Mouse (Mus musculus): ENCODE results near the gene Slc7a5. TPM values are rescaled to one million over a fixed set of nuclear protein-coding genes. Genes with fewer than 3 reads are reported as not detected.

Slc7a5 gene
- polyA plus RNA-seq, 1 experiment = 80.8 TPM

DNA sequence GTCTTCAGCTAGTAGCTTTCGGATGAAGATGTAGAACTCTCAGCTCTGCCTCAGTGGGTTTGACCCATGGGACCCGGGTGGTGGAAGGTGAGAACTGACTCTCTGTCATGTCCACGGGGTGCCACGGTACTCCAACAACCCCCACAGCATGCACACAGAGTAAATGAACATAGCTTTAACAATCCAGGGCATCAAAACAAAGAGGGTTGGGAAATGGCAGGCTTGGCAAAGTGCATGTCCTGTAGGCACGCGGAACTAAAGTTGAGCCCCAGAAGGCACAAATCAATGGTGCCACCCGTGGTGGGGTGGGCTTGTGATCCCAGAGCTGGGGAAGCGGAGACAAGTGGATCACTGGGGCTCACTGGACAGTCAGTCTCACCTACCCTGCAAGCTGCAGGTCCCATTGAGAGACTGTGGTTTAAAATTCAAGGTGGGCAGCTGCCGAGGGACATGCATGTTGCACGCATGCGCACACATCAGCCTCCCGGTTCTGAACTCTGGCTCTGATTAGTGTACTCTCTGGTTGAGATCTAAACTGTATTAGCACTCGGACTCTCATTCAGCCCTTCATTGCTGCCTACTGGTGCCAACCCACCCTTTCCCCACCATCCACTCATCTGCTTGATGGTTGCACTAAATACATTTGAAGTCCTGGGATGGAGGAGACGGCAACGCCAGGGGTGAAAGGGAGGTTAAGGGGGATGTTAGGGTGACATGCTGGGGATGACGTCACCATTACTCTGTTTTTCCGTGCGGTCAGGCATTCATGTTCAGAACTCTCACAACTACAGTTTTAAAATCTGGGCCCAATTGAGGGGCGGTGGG lies 41.0 kb upstream of the Slc7a5 start:
- Histone ChIP-seq H3K9me3 (replicated peaks; ENCODE audit: control insufficient read depth, insufficient read depth, low read length, poor library complexity, severe bottlenecking) (no peaks in the 10 kb centered on the region), H3K4me1 (ENCODE audit: control insufficient read depth, insufficient read depth, low read length) (peaks cover 6% of the 10 kb centered on the region), H3K36me3 (ENCODE audit: control insufficient read depth, insufficient read depth, low read length, poor library complexity, severe bottlenecking) (peaks cover 3% of the 10 kb centered on the region; the same call in 1 of the 2 replicates), H3K27ac (ENCODE audit: insufficient read depth, low read length) (peak overlapping the region; percentile 35), H3K9ac (ENCODE audit: low read depth, poor library complexity, severe bottlenecking) (peak overlapping the region; percentile 58), H3K4me3 (ENCODE audit: low read depth, low read length) (peak overlapping the region; percentile 61), H3K27me3 (ENCODE audit: control insufficient read depth, insufficient read depth, low read length, poor library complexity, severe bottlenecking) (no peaks in the 10 kb centered on the region)
- TF ChIP-seq CTCF (IDR thresholded peaks at IDR 0.05; ENCODE audit: low read depth, low read length) = no peak
- TF ChIP-seq EP300 (IDR thresholded peaks at IDR 0.05; ENCODE audit: insufficient read depth, low read depth, low read length) = no peak
- no peak for TF ChIP-seq POLR2A (IDR thresholded peaks at IDR 0.05; ENCODE audit: insufficient read depth, low read length)

- H3K4me3 ChIP-seq (ENCODE audit: low read depth, low read length) = peak overlapping the region; percentile 61
- H3K27me3 ChIP-seq (ENCODE audit: control insufficient read depth, insufficient read depth, low read length, poor library complexity, severe bottlenecking) = no peaks in the 10 kb centered on the region
Measured at GRCm38 (mm10) chr8:121947753-121948141, 40.3 kb upstream of the Slc7a5 start.

GRCm38 (mm10) chr8:121947047-121947752 lies 39.7 kb upstream of the Slc7a5 start:
- Histone ChIP-seq H3K4me3 (ENCODE audit: low read depth, low read length) (peak overlapping the region; percentile 50), H3K4me1 (ENCODE audit: control insufficient read depth, insufficient read depth, low read length) (peaks cover 6% of the 10 kb centered on the region), H3K9me3 (replicated peaks; ENCODE audit: control insufficient read depth, insufficient read depth, low read length, poor library complexity, severe bottlenecking) (no peaks in the 10 kb centered on the region), H3K9ac (ENCODE audit: low read depth, poor library complexity, severe bottlenecking) (peak overlapping the region; percentile 58), H3K36me3 (ENCODE audit: control insufficient read depth, insufficient read depth, low read length, poor library complexity, severe bottlenecking) (no peaks in the 10 kb centered on the region), H3K27ac (ENCODE audit: insufficient read depth, low read length) (peak overlapping the region; percentile 45), H3K27me3 (ENCODE audit: control insufficient read depth, insufficient read depth, low read length, poor library complexity, severe bottlenecking) (no peaks in the 10 kb centered on the region)
- no peak for TF ChIP-seq POLR2A (IDR thresholded peaks at IDR 0.05; ENCODE audit: insufficient read depth, low read length)
- no peak for TF ChIP-seq EP300 (IDR thresholded peaks at IDR 0.05; ENCODE audit: insufficient read depth, low read depth, low read length)
- no peak for TF ChIP-seq CTCF (IDR thresholded peaks at IDR 0.05; ENCODE audit: low read depth, low read length)

More at GRCm38 (mm10) chr8:121947753-121948141, 40.3 kb upstream of the Slc7a5 start:
- H3K9me3 ChIP-seq (replicated peaks; ENCODE audit: control insufficient read depth, insufficient read depth, low read length, poor library complexity, severe bottlenecking) = no peaks in the 10 kb centered on the region
- TF ChIP-seq CTCF (IDR thresholded peaks at IDR 0.05; ENCODE audit: low read depth, low read length) (no peak), POLR2A (IDR thresholded peaks at IDR 0.05; ENCODE audit: insufficient read depth, low read length) (peak; percentile 75), EP300 (IDR thresholded peaks at IDR 0.05; ENCODE audit: insufficient read depth, low read depth, low read length) (0 out of 2 replicates have a peak, but pooled peaks have one; percentile 53)
- peak overlapping the region; percentile 45 for H3K27ac ChIP-seq (ENCODE audit: insufficient read depth, low read length)
- peak overlapping the region; percentile 58 for H3K9ac ChIP-seq (ENCODE audit: low read depth, poor library complexity, severe bottlenecking)
- H3K4me1 ChIP-seq (ENCODE audit: control insufficient read depth, insufficient read depth, low read length) = peaks cover 6% of the 10 kb centered on the region
- no peaks in the 10 kb centered on the region for H3K36me3 ChIP-seq (ENCODE audit: control insufficient read depth, insufficient read depth, low read length, poor library complexity, severe bottlenecking)

DNA sequence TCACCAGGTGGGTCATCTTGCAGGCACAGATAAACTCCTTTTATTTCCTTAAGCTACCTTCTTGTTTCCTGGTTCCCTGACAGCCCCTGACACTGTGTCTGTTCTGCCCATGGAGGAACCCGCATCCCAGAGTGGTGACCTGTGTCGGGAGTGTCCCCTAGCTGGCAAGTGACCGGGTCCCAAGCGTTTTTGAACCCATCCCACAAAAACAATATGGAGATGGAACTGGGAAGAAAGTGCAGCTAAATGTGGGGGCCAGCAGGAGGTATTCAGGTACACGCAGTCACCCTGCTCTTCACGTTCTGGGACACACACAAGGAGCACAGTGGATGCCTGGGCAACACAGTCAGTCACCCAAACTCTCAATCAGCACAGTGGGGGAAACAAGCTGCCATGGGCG lies 38.9 kb upstream of the Slc7a5 start:
- TF ChIP-seq POLR2A (IDR thresholded peaks at IDR 0.05; ENCODE audit: insufficient read depth, low read length) (no peak), CTCF (IDR thresholded peaks at IDR 0.05; ENCODE audit: low read depth, low read length) (no peak), EP300 (IDR thresholded peaks at IDR 0.05; ENCODE audit: insufficient read depth, low read depth, low read length) (no peak)
- Histone ChIP-seq H3K36me3 (ENCODE audit: control insufficient read depth, insufficient read depth, low read length, poor library complexity, severe bottlenecking) (no peaks in the 10 kb centered on the region), H3K4me1 (ENCODE audit: control insufficient read depth, insufficient read depth, low read length) (peaks cover 6% of the 10 kb centered on the region), H3K9ac (ENCODE audit: low read depth, poor library complexity, severe bottlenecking) (no peak overlapping the region), H3K27me3 (ENCODE audit: control insufficient read depth, insufficient read depth, low read length, poor library complexity, severe bottlenecking) (no peaks in the 10 kb centered on the region), H3K27ac (ENCODE audit: insufficient read depth, low read length) (no peak overlapping the region), H3K9me3 (replicated peaks; ENCODE audit: control insufficient read depth, insufficient read depth, low read length, poor library complexity, severe bottlenecking) (no peaks in the 10 kb centered on the region), H3K4me3 (ENCODE audit: low read depth, low read length) (no peak overlapping the region)

DNA sequence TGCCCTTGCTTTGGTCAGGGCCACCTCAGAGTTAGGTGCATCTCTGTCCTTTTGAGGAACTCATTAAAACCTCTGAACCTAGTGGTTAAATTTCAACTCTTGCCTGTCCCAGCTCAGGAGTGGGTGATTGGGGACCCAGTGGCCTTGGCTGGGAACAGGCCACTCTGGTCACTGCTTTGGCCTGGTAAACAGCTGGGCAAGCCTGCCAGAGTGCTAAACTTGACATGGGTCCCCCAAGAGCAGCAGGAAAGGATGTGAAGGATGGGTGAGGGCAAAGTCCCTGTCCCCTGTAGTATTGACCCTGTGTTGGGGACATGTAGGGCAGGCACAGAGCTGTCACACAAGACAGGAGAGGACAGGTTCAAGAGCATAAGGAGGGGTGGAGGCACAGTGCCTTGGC lies 37.3 kb upstream of the Slc7a5 start, which contains the start of gene Car5a:
Gene Car5a (minus strand): TSS at position 74 of the 400 bp plus-strand sequence.
- H3K36me3 ChIP-seq (ENCODE audit: control insufficient read depth, insufficient read depth, low read length, poor library complexity, severe bottlenecking) = no peaks in the 10 kb centered on the region
- peaks cover 6% of the 10 kb centered on the region for H3K4me1 ChIP-seq (ENCODE audit: control insufficient read depth, insufficient read depth, low read length)

More for the DNA sequence above, 37.3 kb upstream of the Slc7a5 start, which contains the start of gene Car5a:
- H3K27me3 ChIP-seq (ENCODE audit: control insufficient read depth, insufficient read depth, low read length, poor library complexity, severe bottlenecking) = no peaks in the 10 kb centered on the region
- no peak for TF ChIP-seq CTCF (IDR thresholded peaks at IDR 0.05; ENCODE audit: low read depth, low read length)
- no peak for TF ChIP-seq POLR2A (IDR thresholded peaks at IDR 0.05; ENCODE audit: insufficient read depth, low read length)
- no peak for TF ChIP-seq EP300 (IDR thresholded peaks at IDR 0.05; ENCODE audit: insufficient read depth, low read depth, low read length)
- no peak within 1 kb of the TSS for H3K4me3 ChIP-seq (ENCODE audit: low read depth, low read length)
- no peak within 1 kb of the TSS for H3K9ac ChIP-seq (ENCODE audit: low read depth, poor library complexity, severe bottlenecking)
- no peaks in the 10 kb centered on the region for H3K9me3 ChIP-seq (replicated peaks; ENCODE audit: control insufficient read depth, insufficient read depth, low read length, poor library complexity, severe bottlenecking)
- H3K27ac ChIP-seq (ENCODE audit: insufficient read depth, low read length) = no peak within 1 kb of the TSS
